Mouse (Mus musculus) thymus, postnatal 36 days (tissue): Measurements from ENCODE around the gene Ppp1r35.
"Not testable (repeated sequence)": the region's sequence is repeated elsewhere in the genome, so short reads cannot be mapped to it uniquely, and the experiment has no call there.

Experiments
- DNase-seq, 2 experiments: peaks; one replicate each; pipeline ENCODE4 v3.0.0; 2022; ENCODE audit warnings: mixed read lengths in 2 of 2

The Ppp1r35 gene

GRCm38 (mm10) chr5:137778635-137779034 lies at the start of gene Ppp1r35:
Gene Ppp1r35, plus strand, starts transcription at chr5:137778849.
- DNase-seq, result peak; percentile 96

- DNase-seq, result no peak
Observed at GRCm38 (mm10) chr5:137733638-137734288, 44.9 kb upstream of the Ppp1r35 start.

DNA sequence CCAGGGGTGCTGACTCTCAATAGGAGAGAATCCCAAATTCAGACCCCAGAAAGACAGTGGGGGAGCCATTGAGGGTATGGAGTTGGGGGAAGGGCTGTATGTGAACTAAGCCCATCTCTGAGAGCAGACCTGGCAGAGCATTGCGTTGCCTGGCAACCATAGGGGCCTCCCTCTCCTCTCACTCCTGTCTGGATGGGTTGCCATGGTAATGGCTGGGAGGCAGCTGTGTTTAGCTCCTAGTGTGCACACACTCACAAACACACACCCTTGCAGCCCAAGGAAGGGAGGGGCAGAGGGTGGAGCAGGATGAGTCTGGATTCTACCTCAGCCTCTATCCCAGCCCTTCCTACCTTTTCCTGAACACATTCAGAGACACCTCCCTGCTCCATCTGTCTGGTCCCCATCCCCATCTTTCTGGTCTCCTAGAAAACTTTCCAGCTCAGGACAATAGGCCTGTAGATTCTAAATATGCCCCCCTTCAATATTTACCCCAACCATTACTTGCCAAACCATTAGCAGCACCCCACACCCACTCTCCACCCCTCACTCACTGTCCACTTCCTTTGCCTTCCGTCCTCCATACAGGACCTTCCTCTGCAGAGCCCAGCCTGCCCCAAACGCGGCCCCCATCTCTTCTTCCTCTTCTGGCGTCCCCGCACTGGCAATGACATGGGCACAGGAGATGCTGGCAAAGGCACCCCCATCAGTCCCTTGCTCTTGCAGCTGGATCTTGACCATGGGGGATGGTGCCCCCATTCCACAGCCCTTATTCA lies 44.2 kb upstream of the Ppp1r35 start:
- peak in 1 of 2 experiments; percentile 26 for DNase-seq

DNA sequence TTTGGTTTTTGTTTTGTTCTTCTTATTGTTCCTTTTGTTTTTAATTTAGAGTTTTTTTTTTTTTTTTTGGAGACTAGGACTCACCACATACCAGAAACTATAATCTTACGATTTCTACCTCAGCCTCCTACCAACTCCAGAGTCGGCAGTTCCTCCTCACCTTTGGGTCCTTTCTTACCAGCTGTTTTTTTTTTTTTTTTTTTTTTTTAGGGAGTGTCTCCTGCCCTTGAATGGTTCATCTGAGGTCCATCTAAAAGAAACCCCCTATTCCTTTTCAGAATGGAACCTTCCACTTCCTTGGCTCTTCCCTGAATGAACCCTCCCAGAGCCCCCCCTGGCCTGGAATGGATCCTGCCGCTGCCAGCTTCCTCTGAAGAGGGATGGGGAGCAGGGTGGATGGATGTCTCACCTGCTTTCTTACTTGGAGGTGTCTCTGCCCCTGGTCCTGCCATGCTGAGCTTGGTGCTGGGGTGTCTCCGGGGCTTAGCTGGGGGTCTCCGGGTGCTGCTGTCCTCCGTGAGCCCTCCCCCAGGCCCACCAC lies 41.2 kb upstream of the Ppp1r35 start:
- DNase-seq, result no peak

- DNase-seq, result no peak
Observed at GRCm38 (mm10) chr5:137738516-137738915, 40.1 kb upstream of the Ppp1r35 start.

GRCm38 (mm10) chr5:137739471-137739870 lies 39.2 kb upstream of the Ppp1r35 start:
- peak in 1 of 2 experiments; percentile 53 for DNase-seq

DNA sequence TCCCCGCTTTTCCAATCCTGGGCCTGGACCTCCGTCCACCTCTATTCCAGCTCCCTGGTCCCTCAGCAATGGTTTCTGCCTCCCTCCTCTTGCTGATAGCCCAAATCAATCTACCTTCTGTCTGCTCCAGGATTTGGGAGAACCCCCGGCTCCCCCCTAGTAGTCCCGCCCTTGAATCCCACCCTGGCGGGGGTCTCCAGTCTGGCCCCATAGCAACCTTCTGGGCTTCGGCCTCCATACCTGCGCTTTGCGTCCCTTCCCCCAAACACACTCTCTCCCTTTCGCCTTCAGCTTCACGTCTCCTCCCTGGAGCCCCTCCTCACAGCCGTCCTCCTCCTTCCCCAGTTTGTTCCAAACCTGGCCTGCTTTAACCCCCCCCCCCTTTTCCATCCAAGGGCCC lies 38.1 kb upstream of the Ppp1r35 start:
- no peak for DNase-seq

DNA sequence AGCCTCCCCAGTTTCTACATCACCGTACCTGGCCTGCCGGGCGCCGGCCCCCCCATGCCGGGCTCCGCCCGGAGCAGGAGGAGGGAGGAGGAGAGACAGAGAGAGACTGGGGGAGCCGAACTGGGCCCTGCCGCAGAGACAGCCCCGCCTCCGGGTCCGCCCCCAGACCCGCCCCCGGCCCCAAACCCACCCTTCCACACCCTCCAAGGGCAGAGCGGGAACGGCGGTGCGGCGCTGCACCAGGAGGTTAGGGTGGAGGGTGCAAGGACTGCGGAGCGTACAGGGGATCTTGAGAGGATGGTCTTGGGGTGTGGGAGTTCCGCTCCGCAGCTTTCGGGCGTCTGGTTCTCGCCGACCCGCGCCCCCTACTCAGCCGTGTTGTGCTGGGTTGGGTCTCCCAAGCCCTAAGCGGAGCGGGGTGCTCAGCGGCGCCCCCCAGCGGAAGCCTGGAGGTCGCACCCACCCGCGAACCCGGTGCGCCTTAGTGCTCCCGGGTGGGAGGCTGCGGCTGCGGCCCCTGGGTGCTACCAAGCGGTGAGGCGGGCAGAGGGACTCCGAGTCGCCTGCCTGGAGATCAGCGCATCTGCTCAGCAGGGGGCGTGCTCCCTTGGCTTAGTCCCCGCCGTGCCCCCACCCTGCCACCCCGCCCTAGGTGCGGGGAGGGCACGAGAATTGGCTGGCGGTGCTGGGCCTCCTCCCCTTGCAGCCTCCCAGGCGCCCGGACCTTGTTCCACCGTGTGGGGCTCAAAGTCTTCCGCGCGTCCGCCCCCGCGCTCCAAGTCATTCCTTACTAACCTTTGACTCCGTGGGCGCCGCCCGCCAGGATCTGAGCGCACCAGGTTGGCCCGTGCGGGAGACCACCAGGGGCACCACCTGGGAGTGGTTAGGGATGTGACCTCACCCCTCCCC lies 37.4 kb upstream of the Ppp1r35 start, which contains the start of gene Nyap1:
Nyap1 (minus strand) TSS at position 585 of the 909 bp plus-strand sequence.
- peak; percentile 95 for DNase-seq

GRCm38 (mm10) chr5:137742048-137742447 lies 36.6 kb upstream of the Ppp1r35 start:
- DNase-seq, result no peak

DNA sequence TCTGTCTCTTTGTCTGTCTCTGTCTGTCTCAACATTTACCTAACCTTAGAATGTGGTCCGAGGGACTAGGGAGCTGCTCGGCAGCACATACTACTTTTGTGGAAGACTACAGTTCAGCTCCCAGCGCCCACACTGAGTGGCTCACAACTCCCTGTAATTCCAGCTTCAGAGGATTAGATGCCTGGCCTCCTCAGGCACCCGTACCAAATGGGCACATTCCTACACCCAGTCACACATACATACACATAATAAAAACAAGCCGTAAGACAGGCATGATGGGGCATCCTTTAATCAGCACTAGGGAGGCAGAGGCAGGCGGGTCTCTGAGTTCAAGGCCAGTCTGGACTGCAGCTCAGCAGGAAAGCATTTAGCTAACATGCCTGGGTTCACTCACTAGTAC lies 35.8 kb upstream of the Ppp1r35 start:
- DNase-seq, result no peak

GRCm38 (mm10) chr5:137744197-137744596 lies 34.5 kb upstream of the Ppp1r35 start:
- DNase-seq, result no peak

DNA sequence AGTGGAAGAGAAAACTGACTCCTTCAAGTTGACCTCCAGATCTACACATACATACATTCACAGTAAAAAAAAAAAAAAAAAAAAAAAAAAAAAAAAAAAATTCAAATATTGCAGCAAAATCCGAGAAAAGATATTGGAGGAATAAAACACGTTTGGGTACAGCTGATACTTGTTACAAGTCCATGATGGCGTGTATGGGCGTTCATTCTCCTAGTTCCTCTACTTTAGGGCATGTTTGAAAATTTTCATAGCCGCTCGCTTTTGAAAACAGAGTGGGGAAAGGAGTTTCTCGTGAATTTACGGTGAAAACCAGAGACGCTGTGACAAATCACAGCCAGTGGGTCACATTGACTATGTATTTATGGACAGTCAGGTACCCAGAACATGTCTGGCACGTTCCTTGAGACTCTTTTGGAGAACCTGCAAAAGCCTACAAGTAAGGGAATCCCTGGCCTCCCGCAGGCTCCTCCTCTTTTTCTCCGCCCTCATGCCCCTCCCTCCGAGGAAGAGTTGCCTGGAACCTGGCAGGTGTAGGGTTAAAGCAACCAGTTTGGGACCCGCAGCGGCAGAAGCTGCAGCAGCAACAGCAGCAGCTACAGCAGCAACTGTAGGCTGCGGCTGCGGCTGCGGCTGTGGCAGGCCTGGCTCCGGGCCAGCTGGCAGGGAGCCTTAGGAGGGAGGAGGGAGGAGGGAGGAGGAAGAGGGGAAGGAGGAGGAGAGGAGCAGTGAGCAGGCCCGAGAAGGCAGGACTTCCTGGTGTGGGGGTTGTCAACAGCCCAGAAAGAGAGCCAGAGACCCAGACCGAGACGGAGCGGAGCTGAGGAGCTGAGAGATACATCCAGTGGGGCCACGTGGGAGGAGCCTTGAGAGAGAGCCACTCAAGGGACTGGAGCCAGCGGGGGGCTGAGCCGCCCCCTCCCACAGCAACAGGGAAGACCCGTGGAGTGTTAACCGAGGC lies 33.2 kb upstream of the Ppp1r35 start, which contains the start of gene Tsc22d4:
Tsc22d4 (plus strand) TSS at position 517 of the 958 bp plus-strand sequence.
- peak; percentile 93 to 96 for DNase-seq

DNA sequence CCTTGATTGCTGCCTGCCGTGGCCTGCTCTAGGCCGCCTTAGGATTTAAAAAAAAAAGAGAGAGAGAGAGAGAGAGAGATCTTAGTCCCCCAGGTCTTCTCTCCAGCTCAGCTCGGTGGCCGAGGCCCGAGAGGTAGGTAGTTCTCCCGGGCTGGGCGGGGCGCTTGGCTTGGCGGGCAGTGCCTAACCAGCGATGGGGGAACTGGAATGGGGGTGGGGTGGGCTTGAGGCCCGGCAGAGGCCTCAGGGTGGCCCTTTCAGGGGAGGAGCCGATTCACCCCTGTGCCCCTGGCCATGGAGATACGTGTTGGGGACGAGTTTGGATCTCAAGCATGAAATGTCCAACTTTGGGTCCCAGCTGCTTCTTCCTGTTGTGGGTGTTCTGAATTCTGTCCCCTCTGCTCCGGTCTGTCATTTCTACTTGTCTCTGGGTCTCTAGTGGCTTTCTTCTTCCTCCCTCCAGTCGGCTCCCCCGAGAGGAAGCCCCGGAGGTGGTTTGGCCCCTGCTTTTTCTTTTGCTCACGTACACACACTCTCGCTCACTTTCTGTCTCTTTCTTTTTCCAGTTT lies 32.3 kb upstream of the Ppp1r35 start:
- DNase-seq, result peak; percentile 62 to 77

DNA sequence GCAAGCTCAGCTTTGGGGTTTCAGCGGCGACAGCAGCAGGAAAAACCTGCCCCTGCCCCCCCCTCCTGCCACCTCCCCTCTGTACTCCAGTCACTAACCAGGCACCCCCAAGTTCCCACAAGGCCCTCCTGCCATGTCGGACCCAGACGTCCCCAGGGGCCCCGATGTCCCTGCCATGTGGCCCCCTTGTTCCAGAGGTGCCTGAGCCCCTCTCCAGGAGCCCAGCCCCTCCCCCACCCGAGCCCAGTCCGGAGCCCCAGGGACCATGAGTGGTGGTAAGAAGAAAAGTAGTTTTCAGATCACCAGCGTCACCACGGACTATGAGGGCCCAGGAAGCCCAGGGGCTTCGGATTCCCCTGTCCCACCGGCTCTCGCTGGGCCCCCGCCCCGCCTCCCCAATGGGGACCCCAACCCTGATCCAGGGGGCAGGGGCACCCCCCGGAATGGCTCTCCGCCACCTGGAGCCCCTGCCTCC lies 31.8 kb upstream of the Ppp1r35 start:
- DNase-seq, result peak; percentile 66 to 72

DNA sequence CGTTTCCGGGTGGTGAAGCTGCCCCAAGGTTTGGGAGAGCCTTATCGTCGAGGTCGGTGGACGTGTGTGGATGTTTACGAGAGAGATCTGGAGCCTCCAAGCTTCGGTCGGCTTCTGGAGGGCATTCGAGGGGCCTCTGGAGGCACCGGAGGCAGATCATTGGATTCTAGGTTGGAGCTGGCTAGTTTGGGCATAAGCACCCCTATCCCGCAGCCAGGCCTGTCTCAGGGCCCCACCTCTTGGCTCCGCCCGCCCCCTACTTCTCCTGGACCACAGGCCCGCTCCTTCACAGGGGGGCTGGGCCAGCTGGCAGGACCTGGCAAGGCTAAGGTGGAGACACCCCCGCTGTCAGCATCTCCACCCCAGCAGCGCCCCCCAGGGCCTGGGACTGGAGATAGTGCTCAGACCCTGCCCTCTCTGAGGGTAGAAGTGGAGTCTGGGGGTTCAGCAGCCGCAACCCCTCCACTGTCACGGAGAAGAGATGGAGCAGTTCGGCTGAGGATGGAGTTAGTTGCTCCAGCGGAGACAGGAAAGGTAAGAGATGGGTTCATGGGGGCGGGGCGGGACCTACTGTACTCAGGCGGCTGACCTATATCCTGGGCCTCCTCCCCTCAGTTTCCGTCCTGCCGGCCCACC lies 31.2 kb upstream of the Ppp1r35 start:
- DNase-seq, result peak; percentile 87 to 90

- peak; percentile 54 to 59 for DNase-seq
Observed at GRCm38 (mm10) chr5:137748130-137748770, 30.4 kb upstream of the Ppp1r35 start.

GRCm38 (mm10) chr5:137749196-137749836 lies 29.3 kb upstream of the Ppp1r35 start:
- peak; percentile 67 to 75 for DNase-seq

- not testable (repeated sequence) for DNase-seq
Observed at GRCm38 (mm10) chr5:137750212-137750611, 28.4 kb upstream of the Ppp1r35 start.

GRCm38 (mm10) chr5:137751221-137751887 lies 27.3 kb upstream of the Ppp1r35 start:
- DNase-seq, result no peak
